Mouse (Mus musculus) T-helper 17 cell (primary cell): Measurements from ENCODE around the gene Tspan17.

Experiments used
- in situ Hi-C, 2 experiments: fragments of 300-600 bp; cut with MboI, MseI; formaldehyde crosslinking; loops; 1 replicate in 1 of 2; 2 replicates in 1 of 2; pipeline ENCODE4 v1.15.1; 2025; ENCODE audit warnings: high pct_unique_total_duplicates in 2 of 2

The Tspan17 gene

GRCm38 (mm10) chr13:54788740-54789560 is at the start of gene Tspan17:
Gene Tspan17, plus strand, starts transcription at chr13:54789377.
- in situ Hi-C loops = no loop called here

- in situ Hi-C loops = loop anchor here in 1 of 2 experiments (25.0 kb wide), 1 partner anchor 1016 kb away; no protein-coding TSS in a partner anchor
These were observed 43.1 kb upstream of the Tspan17 start for GRCm38 (mm10) chr13:54746110-54746509.

GRCm38 (mm10) chr13:54746896-54747295 is 42.3 kb upstream of the Tspan17 start:
- in situ Hi-C loops = loop anchor here in 1 of 2 experiments (25.0 kb wide), 1 partner anchor 1015 kb away; no protein-coding TSS in a partner anchor

- in situ Hi-C loops = loop anchor here in 1 of 2 experiments (25.0 kb wide), 1 partner anchor 1014 kb away; no protein-coding TSS in a partner anchor
These were observed 41.0 kb upstream of the Tspan17 start for GRCm38 (mm10) chr13:54748190-54748589.

GRCm38 (mm10) chr13:54748721-54749060 is 40.5 kb upstream of the Tspan17 start:
- in situ Hi-C loops = loop anchor here in 1 of 2 experiments (25.0 kb wide), 1 partner anchor 1014 kb away; no protein-coding TSS in a partner anchor

- in situ Hi-C loops = loop anchor here in 1 of 2 experiments (25.0 kb wide), 1 partner anchor 1013 kb away; no protein-coding TSS in a partner anchor
These were observed 39.9 kb upstream of the Tspan17 start for GRCm38 (mm10) chr13:54749061-54749863.

GRCm38 (mm10) chr13:54749864-54750411 is 39.2 kb upstream of the Tspan17 start, which contains the start of gene Gprin1:
Gene Gprin1, minus strand, starts transcription at chr13:54749874.
- in situ Hi-C loops = loop anchor here in 1 of 2 experiments (25.0 kb wide), 1 partner anchor 1012 kb away; no protein-coding TSS in a partner anchor

GRCm38 (mm10) chr13:54750699-54751098 is 38.5 kb upstream of the Tspan17 start:
- in situ Hi-C loops = no loop called here

GRCm38 (mm10) chr13:54752656-54753055 is 36.5 kb upstream of the Tspan17 start:
- in situ Hi-C loops = no loop called here

- in situ Hi-C loops = no loop called here
These were observed 35.4 kb upstream of the Tspan17 start for GRCm38 (mm10) chr13:54753733-54754132.

GRCm38 (mm10) chr13:54754169-54755080 is 34.8 kb upstream of the Tspan17 start:
- in situ Hi-C loops = no loop called here

GRCm38 (mm10) chr13:54755201-54755830 is 33.9 kb upstream of the Tspan17 start:
- in situ Hi-C loops = no loop called here

- in situ Hi-C loops = no loop called here
These were observed 32.9 kb upstream of the Tspan17 start for GRCm38 (mm10) chr13:54756156-54756712.

GRCm38 (mm10) chr13:54757093-54757830 is 31.9 kb upstream of the Tspan17 start:
- in situ Hi-C loops = no loop called here

- in situ Hi-C loops = no loop called here
These were observed 31.0 kb upstream of the Tspan17 start for GRCm38 (mm10) chr13:54758045-54758755.

- in situ Hi-C loops = no loop called here
These were observed 30.3 kb upstream of the Tspan17 start for GRCm38 (mm10) chr13:54758756-54759470.

- in situ Hi-C loops = no loop called here
These were observed 29.7 kb upstream of the Tspan17 start for GRCm38 (mm10) chr13:54759496-54759895.
